Mouse (Mus musculus) cortical plate, adult 2 months (tissue): Measurements from ENCODE around the gene Tubg2.

Source experiments
- CTCF ChIP-seq: fragments of 200-500 bp; IDR thresholded peaks from 2 replicates; pipeline ENCODE4 v1.5.1; 2011; ENCODE audit warnings: mild to moderate bottlenecking, control low read depth, low read length; ENCODE audit not compliant: insufficient read depth; ENCODE audit errors: extremely low read depth
- POLR2A ChIP-seq: fragments of 200-500 bp; IDR thresholded peaks from 2 replicates; pipeline ENCODE4 v1.6.1; 2011; ENCODE audit warnings: mild to moderate bottlenecking, low read length, control low read depth; ENCODE audit not compliant: insufficient read depth; ENCODE audit errors: extremely low read depth

GRCm38 (mm10) chr11:101190181-101190912 is 34.6 kb downstream of the Tubg2 start:
- TF ChIP-seq CTCF (no peak), POLR2A (no peak)
